Mouse (Mus musculus) hindbrain, embryonic 15.5 days (tissue): Measurements from ENCODE around the gene Snrnp35. TPM values are rescaled to one million over a fixed set of nuclear protein-coding genes. Genes with fewer than 3 reads are reported as not detected.

Experiments
- ATAC-seq: fragments of 200-750 bp; cut with Nextera tagmentation; 2 replicates; pipeline ENCODE4 v1.8.0; 2017; ENCODE audit warnings: low read depth, moderate number of reproducible peaks, moderate TSS enrichment; ENCODE audit not compliant: low FRiP score
- H3K27ac ChIP-seq: fragments of 300-500 bp; sonication (generic); replicated peaks from 2 replicates; pipeline ENCODE4 v1.5.1; 2015; ENCODE audit warnings: mild to moderate bottlenecking, inconsistent platforms
- H3K27me3 ChIP-seq: fragments of 300-500 bp; sonication (generic); 2 replicates; pipeline ENCODE4 v1.6.1; 2015; ENCODE audit warnings: control low read depth, inconsistent platforms
- H3K36me3 ChIP-seq: fragments of 300-500 bp; sonication (generic); 2 replicates; pipeline ENCODE4 v1.6.1; 2015; ENCODE audit warnings: control low read depth, inconsistent platforms
- H3K4me1 ChIP-seq: fragments of 300-500 bp; sonication (generic); replicated peaks from 2 replicates; pipeline ENCODE4 v1.6.1; 2015; ENCODE audit warnings: control low read depth, inconsistent platforms
- H3K4me2 ChIP-seq: fragments of 300-500 bp; sonication (generic); 2 replicates; pipeline ENCODE4 v1.6.1; 2015; ENCODE audit warnings: moderate library complexity, mild to moderate bottlenecking, inconsistent platforms
- H3K4me3 ChIP-seq: fragments of 300-500 bp; sonication (generic); 2 replicates; pipeline ENCODE4 v1.5.1; 2015; ENCODE audit warnings: mild to moderate bottlenecking, inconsistent platforms
- H3K9ac ChIP-seq: fragments of 300-500 bp; sonication (generic); 2 replicates; pipeline ENCODE4 v1.6.1; 2015; ENCODE audit warnings: inconsistent platforms
- H3K9me3 ChIP-seq: fragments of 300-500 bp; sonication (generic); 2 replicates; pipeline ENCODE4 v1.6.1; 2016; ENCODE audit warnings: control low read depth, inconsistent platforms
- WGBS: fragments of 180-500 bp; shearing (Covaris S2); methylation state at CpG from one replicate; pipeline ENCODE4 v1.1.7; 2015; 5-methylcytosine and 5-hydroxymethylcytosine counted together
- polyA plus RNA-seq: library from polyadenylated mRNA; unstranded; fragments of >200 nt; fragmentation: Nextera tagmentation; extraction: Ambion mirVana; gene quantifications from 2 replicates; pipeline ENCODE4 v1.2.1, GENCODE M21; 2015

The Snrnp35 gene
- polyA plus RNA-seq, 1 experiment from 2014 or later, result 20.3 TPM

GRCm38 (mm10) chr5:124530655-124531582 is 48.0 kb downstream of the Snrnp35 start, which contains the start of gene Rilpl1:
Rilpl1 (minus strand) TSS chr5:124531391.
- WGBS, result under 1% methylated on average over 77 of the region's 96 CpGs
- ATAC-seq, result peak; percentile 92

GRCm38 (mm10) chr5:124531583-124531930 is 48.6 kb downstream of the Snrnp35 start:
- H3K9me3 ChIP-seq, result no peaks in the 10 kb centered on the region
- 11% methylated on average over 14 of the region's 14 CpGs for WGBS
- no peak for ATAC-seq

More at GRCm38 (mm10) chr5:124530655-124531582, 48.0 kb downstream of the Snrnp35 start, which contains the start of gene Rilpl1:
- Histone ChIP-seq H3K27me3 (no peaks in the 10 kb centered on the region), H3K4me2 (peak within 1 kb of the TSS; percentile 67), H3K27ac (peak within 1 kb of the TSS; percentile 80), H3K9ac (peak within 1 kb of the TSS; percentile 62), H3K36me3 (no peaks in the 10 kb centered on the region), H3K9me3 (no peaks in the 10 kb centered on the region), H3K4me1 (peaks cover 37% of the 10 kb centered on the region), H3K4me3 (peak within 1 kb of the TSS; percentile 70)

GRCm38 (mm10) chr5:124532451-124532850 is 49.5 kb downstream of the Snrnp35 start:
- no peaks in the 10 kb centered on the region for H3K36me3 ChIP-seq
- WGBS, result 34% methylated on average over 7 of the region's 7 CpGs
- ATAC-seq, result no peak
- no peaks in the 10 kb centered on the region for H3K27me3 ChIP-seq
- no peaks in the 10 kb centered on the region for H3K9me3 ChIP-seq
- H3K27ac ChIP-seq, result no peak overlapping the region
- H3K9ac ChIP-seq, result no peak overlapping the region
- H3K4me1 ChIP-seq, result peaks cover 37% of the 10 kb centered on the region
- no peak overlapping the region for H3K4me2 ChIP-seq
- no peak overlapping the region for H3K4me3 ChIP-seq

More at GRCm38 (mm10) chr5:124531583-124531930, 48.6 kb downstream of the Snrnp35 start:
- H3K27me3 ChIP-seq, result no peaks in the 10 kb centered on the region
- peak overlapping the region; percentile 70 for H3K4me3 ChIP-seq
- peak overlapping the region; percentile 67 for H3K4me2 ChIP-seq
- no peaks in the 10 kb centered on the region for H3K36me3 ChIP-seq
- peak overlapping the region; percentile 80 for H3K27ac ChIP-seq
- H3K4me1 ChIP-seq, result peaks cover 37% of the 10 kb centered on the region
- H3K9ac ChIP-seq, result peak overlapping the region; percentile 62

- Histone ChIP-seq H3K4me3 (no peak overlapping the region), H3K27ac (no peak overlapping the region), H3K36me3 (no peaks in the 10 kb centered on the region), H3K4me2 (no peak overlapping the region), H3K27me3 (no peaks in the 10 kb centered on the region), H3K9ac (no peak overlapping the region), H3K9me3 (no peaks in the 10 kb centered on the region), H3K4me1 (peaks cover 17% of the 10 kb centered on the region)
- no peak for ATAC-seq
- WGBS, result 75% methylated on average over 5 of the region's 5 CpGs
Observed at GRCm38 (mm10) chr5:124535016-124535415, 52.1 kb downstream of the Snrnp35 start.

GRCm38 (mm10) chr5:124536776-124537175 is 53.8 kb downstream of the Snrnp35 start:
- WGBS, result 12% methylated on average over 15 of the region's 17 CpGs
- ATAC-seq, result no peak
- H3K27ac ChIP-seq, result no peak overlapping the region
- no peaks in the 10 kb centered on the region for H3K36me3 ChIP-seq
- 0 out of 2 replicates have a peak overlapping the region, but pooled peaks have one; percentile 0 for H3K4me3 ChIP-seq
- no peak overlapping the region; the same call in 1 of the 2 replicates for H3K9ac ChIP-seq
- H3K9me3 ChIP-seq, result no peaks in the 10 kb centered on the region
- peak overlapping the region; percentile 39 for H3K4me2 ChIP-seq
- H3K4me1 ChIP-seq, result peaks cover 13% of the 10 kb centered on the region
- no peaks in the 10 kb centered on the region for H3K27me3 ChIP-seq

- Histone ChIP-seq H3K27ac (no peak overlapping the region), H3K4me1 (peaks cover 16% of the 10 kb centered on the region), H3K27me3 (no peaks in the 10 kb centered on the region), H3K4me3 (no peak overlapping the region), H3K9ac (no peak overlapping the region), H3K9me3 (no peaks in the 10 kb centered on the region), H3K4me2 (no peak overlapping the region), H3K36me3 (peaks cover 6% of the 10 kb centered on the region; the same call in 1 of the 2 replicates)
- WGBS, result 80% methylated on average over 16 of the region's 16 CpGs
- ATAC-seq, result no peak
Observed at GRCm38 (mm10) chr5:124538813-124539792, 56.2 kb downstream of the Snrnp35 start.

GRCm38 (mm10) chr5:124539905-124540304 is 57.0 kb downstream of the Snrnp35 start:
- peak overlapping the region; percentile 78 for H3K27ac ChIP-seq
- peak overlapping the region; percentile 47 for H3K4me2 ChIP-seq
- H3K9ac ChIP-seq, result 0 out of 2 replicates have a peak overlapping the region, but pooled peaks have one; percentile 33
- ATAC-seq, result no peak
- H3K4me1 ChIP-seq, result peaks cover 16% of the 10 kb centered on the region
- H3K9me3 ChIP-seq, result no peaks in the 10 kb centered on the region
- peaks cover 12% of the 10 kb centered on the region; the same call in 1 of the 2 replicates for H3K36me3 ChIP-seq
- H3K27me3 ChIP-seq, result no peaks in the 10 kb centered on the region
- H3K4me3 ChIP-seq, result peak overlapping the region; percentile 97
- WGBS, result 78% methylated on average over 4 of the region's 4 CpGs

GRCm38 (mm10) chr5:124540383-124540786 is 57.5 kb downstream of the Snrnp35 start, which contains the start of gene Tmed2:
Tmed2 (plus strand) TSS chr5:124540695.
- Histone ChIP-seq H3K4me2 (peak within 1 kb of the TSS; percentile 92), H3K4me1 (peaks cover 16% of the 10 kb centered on the region), H3K36me3 (peaks cover 16% of the 10 kb centered on the region), H3K27ac (peak within 1 kb of the TSS; percentile 78), H3K9me3 (no peaks in the 10 kb centered on the region), H3K4me3 (peak within 1 kb of the TSS; percentile 97), H3K27me3 (no peaks in the 10 kb centered on the region), H3K9ac (peak within 1 kb of the TSS; percentile 77)
- 0% methylated on average over 32 of the region's 35 CpGs for WGBS
- ATAC-seq, result peak; percentile 95

Other genes with a start within 250 kb of the Snrnp35 start
- 10.8 and 11.5 TPM in 2 replicates for gene Pitpnm2, start 233.4 kb upstream of the Snrnp35 start, polyA plus RNA-seq
- gene Mphosph9, start 155.2 kb upstream of the Snrnp35 start, polyA plus RNA-seq, result 10.8 and 11.4 TPM in 2 replicates
- gene 2810006K23Rik, start 155.0 kb upstream of the Snrnp35 start, polyA plus RNA-seq, result 15.4 and 16.2 TPM in 2 replicates
- 144 and 145 TPM in 2 replicates for gene Cdk2ap1, start 120.1 kb upstream of the Snrnp35 start, polyA plus RNA-seq
- 84.9 and 93.0 TPM in 2 replicates for gene Sbno1, start 57.1 kb upstream of the Snrnp35 start, polyA plus RNA-seq
- gene Kmt5a, start 43.2 kb upstream of the Snrnp35 start, polyA plus RNA-seq, result 42.0 and 49.3 TPM in 2 replicates
- gene Rilpl2, start 4.8 kb upstream of the Snrnp35 start, polyA plus RNA-seq, result 28.8 and 29.1 TPM in 2 replicates
- gene Rilpl1, start 48.3 kb downstream of the Snrnp35 start, polyA plus RNA-seq, result 14.7 and 15.6 TPM in 2 replicates
- 335 and 341 TPM in 2 replicates for gene Tmed2, start 57.6 kb downstream of the Snrnp35 start, polyA plus RNA-seq
- gene Ddx55, start 69.7 kb downstream of the Snrnp35 start, polyA plus RNA-seq, result 24.8 and 25.1 TPM in 2 replicates
- 60.0 and 63.0 TPM in 2 replicates for gene Eif2b1, start 96.0 kb downstream of the Snrnp35 start, polyA plus RNA-seq
- 43.8 and 45.3 TPM in 2 replicates for gene Gtf2h3, start 96.0 kb downstream of the Snrnp35 start, polyA plus RNA-seq
- gene Atp6v0a2, start 145.4 kb downstream of the Snrnp35 start, polyA plus RNA-seq, result 34.5 and 37.8 TPM in 2 replicates
- gene Dnah10, start 242.0 kb downstream of the Snrnp35 start, polyA plus RNA-seq, result 0.14 and 0.18 TPM in 2 replicates